Mouse (Mus musculus) lung, adult 2 months (tissue): ENCODE data around the gene Myo1b. TPM values are rescaled to one million over a fixed set of nuclear protein-coding genes. Genes with fewer than 3 reads are reported as not detected.
A peak's percentile ranks its signal among the peaks of the same experiment; 100 is the strongest.

ENCODE experiments used
- DNase-seq: peaks from one replicate; pipeline ENCODE4 v3.0.0; 2022
- H3K4me1 ChIP-seq: fragments of 200-500 bp; 2 replicates; pipeline ENCODE4 v1.6.1; 2011; ENCODE audit warnings: low read length; ENCODE audit not compliant: control insufficient read depth, insufficient read depth
- H3K4me3 ChIP-seq: fragments of 200-500 bp; replicated peaks from 2 replicates; pipeline ENCODE3; 2011; ENCODE audit warnings: low read depth, mild to moderate bottlenecking, control low read depth, low read length; ENCODE audit errors: extremely low read depth
- CTCF ChIP-seq: fragments of 200-500 bp; IDR thresholded peaks from 2 replicates; pipeline ENCODE4 v1.5.1; 2011; ENCODE audit warnings: mild to moderate bottlenecking, low read length, control low read depth; ENCODE audit not compliant: insufficient read depth
- POLR2A ChIP-seq: fragments of 200-500 bp; IDR thresholded peaks from 2 replicates; pipeline ENCODE4 v1.6.1; 2011; ENCODE audit warnings: low read depth, mild to moderate bottlenecking, control low read depth, low read length, borderline replicate concordance; ENCODE audit errors: extremely low read depth
- WGBS: fragments of 180-500 bp; shearing (Covaris S2); methylation state at CpG from one replicate; pipeline ENCODE4 v1.1.7; 2018; 5-methylcytosine and 5-hydroxymethylcytosine counted together
- polyA plus RNA-seq: library from polyadenylated mRNA; depleted of rRNA; stranded (reverse); fragments of >200 nt; gene quantifications from 2 replicates; pipeline ENCODE4 v1.2.3, GENCODE M21; 2012

Myo1b gene
- polyA plus RNA-seq, 1 experiment, result 54.1 TPM

- Histone ChIP-seq H3K4me1 (no peaks in the 10 kb centered on the region; the same call in 1 of the 2 replicates), H3K4me3 (no peak overlapping the region)
- TF ChIP-seq CTCF, result no peak
- TF ChIP-seq POLR2A, result no peak
- no peak for DNase-seq
- 76% methylated on average over 12 of the region's 12 CpGs for WGBS
Observed at GRCm38 (mm10) chr1:51769815-51770503, 145.9 kb downstream of the Myo1b start.

- 93% methylated on average over 4 of the region's 4 CpGs for WGBS
- H3K4me3 ChIP-seq, result no peak overlapping the region
- no peaks in the 10 kb centered on the region; the same call in 1 of the 2 replicates for H3K4me1 ChIP-seq
- TF ChIP-seq POLR2A (no peak), CTCF (no peak)
- DNase-seq, result no peak
Observed at GRCm38 (mm10) chr1:51766271-51766670, 149.6 kb downstream of the Myo1b start.

- Histone ChIP-seq H3K4me1 (no peaks in the 10 kb centered on the region; the same call in 1 of the 2 replicates), H3K4me3 (no peak overlapping the region)
- 83% methylated on average over 5 of the region's 5 CpGs for WGBS
- no peak for DNase-seq
- TF ChIP-seq CTCF (no peak), POLR2A (no peak)
Observed at GRCm38 (mm10) chr1:51765156-51765555, 150.7 kb downstream of the Myo1b start.

GRCm38 (mm10) chr1:51759657-51760056, 156.2 kb downstream of the Myo1b start:
- no peak for TF ChIP-seq CTCF
- TF ChIP-seq POLR2A, result no peak
- no peak for DNase-seq
- Histone ChIP-seq H3K4me1 (no peaks in the 10 kb centered on the region), H3K4me3 (no peak overlapping the region)
- WGBS, result 67% methylated on average over 6 of the region's 6 CpGs

- Histone ChIP-seq H3K4me1 (no peaks in the 10 kb centered on the region), H3K4me3 (no peak overlapping the region)
- 72% methylated on average over 15 of the region's 15 CpGs for WGBS
- no peak for DNase-seq
- TF ChIP-seq CTCF (no peak), POLR2A (no peak)
Observed at GRCm38 (mm10) chr1:51758326-51759109, 157.4 kb downstream of the Myo1b start.

- Histone ChIP-seq H3K4me1 (peaks cover 5% of the 10 kb centered on the region), H3K4me3 (no peak overlapping the region)
- TF ChIP-seq CTCF (no peak), POLR2A (no peak)
- no peak for DNase-seq
- 79% methylated on average over 6 of the region's 6 CpGs for WGBS
Observed at GRCm38 (mm10) chr1:51753621-51754020, 162.2 kb downstream of the Myo1b start.

GRCm38 (mm10) chr1:51751006-51751405, 164.9 kb downstream of the Myo1b start:
- Histone ChIP-seq H3K4me3 (no peak overlapping the region), H3K4me1 (peaks cover 7% of the 10 kb centered on the region)
- WGBS, result 51% methylated on average over 10 of the region's 10 CpGs
- no peak for DNase-seq
- TF ChIP-seq CTCF (no peak), POLR2A (no peak)

- 56% methylated on average over 2 of the region's 2 CpGs for WGBS
- no peak for DNase-seq
Observed at GRCm38 (mm10) chr1:51748306-51748705, 167.6 kb downstream of the Myo1b start.

GRCm38 (mm10) chr1:51747494-51747893, 168.4 kb downstream of the Myo1b start:
- TF ChIP-seq CTCF (no peak), POLR2A (0 out of 2 replicates have a peak, but pooled peaks have one; percentile 29)
- 26% methylated on average over 12 of the region's 12 CpGs for whole genome bisulfite sequencing
- Histone ChIP-seq H3K4me3 (no peak overlapping the region), H3K4me1 (peaks cover 7% of the 10 kb centered on the region)
- DNase-seq, result peak; percentile 27

More at GRCm38 (mm10) chr1:51748306-51748705, 167.6 kb downstream of the Myo1b start:
- Histone ChIP-seq H3K4me1 (peaks cover 7% of the 10 kb centered on the region), H3K4me3 (no peak overlapping the region)
- no peak for TF ChIP-seq POLR2A
- no peak for TF ChIP-seq CTCF

- WGBS, result 94% methylated on average over 15 of the region's 15 CpGs
- H3K4me1 ChIP-seq, result peaks cover 7% of the 10 kb centered on the region
- H3K4me3 ChIP-seq, result no peak overlapping the region
- DNase-seq, result no peak
- TF ChIP-seq CTCF, result no peak
- no peak for TF ChIP-seq POLR2A
Observed at GRCm38 (mm10) chr1:51746711-51747240, 169.1 kb downstream of the Myo1b start.
